Mouse (Mus musculus) lung, adult 2 months (tissue): ENCODE results near the gene Myh14.

Experiments
- CTCF ChIP-seq: fragments of 200-500 bp; IDR thresholded peaks from 2 replicates; pipeline ENCODE4 v1.5.1; 2011; ENCODE audit warnings: mild to moderate bottlenecking, low read length, control low read depth; ENCODE audit not compliant: insufficient read depth
- POLR2A ChIP-seq: fragments of 200-500 bp; IDR thresholded peaks from 2 replicates; pipeline ENCODE4 v1.6.1; 2011; ENCODE audit warnings: low read depth, mild to moderate bottlenecking, control low read depth, low read length, borderline replicate concordance; ENCODE audit errors: extremely low read depth

DNA sequence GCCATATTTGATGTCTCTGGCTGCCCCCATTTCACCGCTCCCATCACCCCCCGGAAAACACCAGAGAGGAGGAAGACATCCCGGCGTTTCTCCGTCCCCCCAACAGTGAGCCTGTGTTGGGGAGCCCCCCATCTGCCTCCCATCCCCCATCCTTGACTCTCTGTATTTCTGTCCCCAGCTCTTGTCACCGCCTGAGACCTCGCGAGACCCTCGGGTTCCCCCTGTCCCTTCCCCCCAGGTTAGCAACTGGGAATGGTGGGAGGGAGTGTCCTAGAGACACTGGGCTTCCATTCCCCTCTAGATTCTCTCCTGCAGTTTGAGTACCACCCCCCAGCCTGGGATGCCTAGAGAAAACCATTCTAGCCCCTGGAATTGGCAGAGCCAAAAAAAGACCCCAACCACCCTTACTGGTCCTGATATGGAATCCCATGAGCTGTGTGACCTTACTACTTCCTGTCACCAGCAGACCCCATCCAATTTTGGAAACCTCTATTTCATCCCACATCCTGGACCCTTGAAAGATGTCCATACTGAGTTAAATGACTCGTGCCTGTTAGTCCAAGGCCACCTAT is 69.9 kb downstream of the Myh14 start:
- no peak for TF ChIP-seq CTCF
- TF ChIP-seq POLR2A: no peak
